Mouse (Mus musculus): ENCODE measurements around the gene Prkacb. TPM values are rescaled to one million over a fixed set of nuclear protein-coding genes. Genes with fewer than 3 reads are reported as not detected.
A peak's percentile ranks its signal among the peaks of the same experiment; 100 is the strongest.

Gene Prkacb
- total and polyA plus RNA-seq, 2 experiments = 11.4 to 35.1 TPM

DNA sequence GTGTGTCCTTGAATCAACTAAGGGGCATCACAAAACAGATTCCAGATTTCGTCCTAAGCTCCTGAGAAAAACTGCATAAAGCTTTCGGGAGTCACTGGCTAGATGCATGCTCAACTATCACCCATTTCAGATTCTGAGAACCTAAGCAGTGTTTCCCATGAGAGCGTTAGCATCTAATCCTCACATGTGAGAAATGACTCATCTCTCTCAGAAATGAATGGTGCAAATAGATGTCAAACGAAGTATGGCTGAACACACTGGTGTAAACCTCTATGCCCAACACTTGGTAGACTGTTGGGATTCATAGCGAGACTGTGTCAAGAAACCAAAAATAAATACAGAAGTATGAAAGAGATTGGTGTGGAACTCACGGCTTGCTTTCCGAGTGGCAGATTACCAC lies 36.6 kb upstream of the Prkacb start:
- no peaks in the 10 kb centered on the region for H3K79me2 ChIP-seq (ENCODE audit: control insufficient read depth, insufficient read depth, low read length)
- no peak for TF ChIP-seq POLR2A (IDR thresholded peaks at IDR 0.05; ENCODE audit: extremely low read depth, insufficient read depth, low read length)
- TF ChIP-seq CTCF (IDR thresholded peaks at IDR 0.05; ENCODE audit: low read depth, low read length) = no peak

DNA sequence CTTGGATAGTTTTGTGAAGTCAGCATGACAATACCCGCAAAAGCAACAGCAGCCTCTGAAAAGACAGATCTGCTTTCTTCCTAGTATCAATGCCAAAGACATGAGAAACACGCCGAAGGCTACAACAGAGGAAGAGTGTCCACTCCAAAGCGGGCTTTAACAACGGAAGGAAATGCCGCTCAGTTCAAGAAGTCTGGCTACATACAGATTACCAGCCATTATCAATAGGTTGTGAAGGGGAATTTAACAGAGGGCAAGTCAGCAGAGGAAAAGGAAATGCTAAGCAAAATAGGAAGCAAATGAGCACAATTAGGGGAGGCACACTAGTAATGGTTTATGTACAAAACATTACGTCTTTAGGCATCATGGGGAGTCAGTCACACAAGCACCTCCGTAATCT lies 35.3 kb upstream of the Prkacb start:
- Histone ChIP-seq H3K4me3 (ENCODE audit: insufficient read depth, low read depth, low read length) (no peak overlapping the region), H3K9ac (ENCODE audit: low read depth, low read length) (no peak overlapping the region), H3K4me1 (ENCODE audit: control insufficient read depth, insufficient read depth, low read length) (peaks cover 2% of the 10 kb centered on the region; the same call in 1 of the 2 replicates), H3K79me2 (ENCODE audit: control insufficient read depth, insufficient read depth, low read length) (no peaks in the 10 kb centered on the region), H3K36me3 (ENCODE audit: control insufficient read depth, insufficient read depth, low read length) (no peaks in the 10 kb centered on the region), H3K27ac (replicated peaks; ENCODE audit: insufficient read depth, low read depth, low read length) (no peak overlapping the region), H3K27me3 (ENCODE audit: control insufficient read depth, insufficient read depth, low read length) (no peaks in the 10 kb centered on the region)
- TF ChIP-seq CTCF (IDR thresholded peaks at IDR 0.05; ENCODE audit: low read depth, low read length) = no peak
- 68% methylated on average over 8 of the region's 8 CpGs for WGBS
- peak; percentile 12 for DNase-seq (ENCODE audit: extremely low read depth, low read depth, low spot score)

More for the DNA sequence above, 36.6 kb upstream of the Prkacb start:
- Histone ChIP-seq H3K27ac (replicated peaks; ENCODE audit: insufficient read depth, low read depth, low read length) (no peak overlapping the region), H3K9ac (ENCODE audit: low read depth, low read length) (no peak overlapping the region), H3K4me1 (ENCODE audit: control insufficient read depth, insufficient read depth, low read length) (peaks cover 2% of the 10 kb centered on the region; the same call in 1 of the 2 replicates), H3K27me3 (ENCODE audit: control insufficient read depth, insufficient read depth, low read length) (no peaks in the 10 kb centered on the region), H3K4me3 (ENCODE audit: insufficient read depth, low read depth, low read length) (no peak overlapping the region), H3K36me3 (ENCODE audit: control insufficient read depth, insufficient read depth, low read length) (no peaks in the 10 kb centered on the region)
- no peak for DNase-seq (ENCODE audit: extremely low read depth, low read depth, low spot score)
- 92% methylated on average over 7 of the region's 7 CpGs for WGBS

DNA sequence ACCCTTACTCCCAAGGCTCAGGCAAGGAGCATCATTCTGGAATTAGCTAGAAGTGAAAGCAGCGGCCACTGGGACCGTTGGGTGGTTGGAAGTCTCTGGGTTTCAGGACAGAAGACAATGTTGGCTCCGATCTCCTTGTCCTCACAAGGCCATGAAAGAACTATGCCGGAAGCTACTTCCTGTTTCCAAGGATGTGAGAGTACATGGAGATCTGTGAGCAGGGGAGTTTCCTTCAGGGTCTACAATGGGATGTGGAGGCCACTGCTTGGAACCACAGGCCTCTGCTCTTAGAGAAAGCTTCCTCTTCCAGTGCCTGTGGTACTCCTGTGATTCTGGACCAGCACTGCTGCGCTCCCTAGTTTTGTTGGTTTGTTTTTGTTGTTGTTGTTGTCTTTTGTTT lies 33.4 kb upstream of the Prkacb start:
- WGBS = 71% methylated on average over 5 of the region's 5 CpGs
- H3K4me1 ChIP-seq (ENCODE audit: control insufficient read depth, insufficient read depth, low read length) = 0 out of 2 replicates have a peak, but pooled peaks cover 2% of the 10 kb centered on the region
- no peak for TF ChIP-seq CTCF (IDR thresholded peaks at IDR 0.05; ENCODE audit: low read depth, low read length)
- H3K27ac ChIP-seq (replicated peaks; ENCODE audit: insufficient read depth, low read depth, low read length) = peak overlapping the region; percentile 76
- H3K4me3 ChIP-seq (ENCODE audit: insufficient read depth, low read depth, low read length) = no peak overlapping the region
- peak; percentile 8 for DNase-seq (ENCODE audit: extremely low read depth, low read depth, low spot score)
- H3K9ac ChIP-seq (ENCODE audit: low read depth, low read length) = no peak overlapping the region
- H3K79me2 ChIP-seq (ENCODE audit: control insufficient read depth, insufficient read depth, low read length) = no peaks in the 10 kb centered on the region
- H3K36me3 ChIP-seq (ENCODE audit: control insufficient read depth, insufficient read depth, low read length) = no peaks in the 10 kb centered on the region
- H3K27me3 ChIP-seq (ENCODE audit: control insufficient read depth, insufficient read depth, low read length) = no peaks in the 10 kb centered on the region

DNA sequence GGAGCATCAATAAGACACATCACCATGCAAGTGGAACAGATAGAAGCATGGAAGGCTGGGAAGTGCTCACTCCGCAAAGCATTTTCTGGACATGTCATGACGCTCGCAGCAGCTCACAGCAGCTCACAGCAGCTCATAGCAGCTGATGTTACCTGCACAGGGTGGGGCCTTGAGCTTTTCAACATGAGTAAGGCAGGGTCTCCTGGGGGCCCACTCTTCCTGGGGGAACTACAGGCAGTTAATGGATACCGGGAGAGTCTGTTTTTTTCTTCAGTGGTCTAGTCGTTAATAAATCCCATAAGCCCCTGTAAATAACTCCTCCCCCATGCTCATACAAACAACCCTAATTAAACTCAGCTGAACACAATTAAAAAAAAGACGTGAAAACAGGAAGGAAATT lies 30.7 kb upstream of the Prkacb start:
- no peak overlapping the region for H3K27ac ChIP-seq (replicated peaks; ENCODE audit: insufficient read depth, low read depth, low read length)
- DNase-seq (ENCODE audit: extremely low read depth, low read depth, low spot score) = no peak
- H3K4me3 ChIP-seq (ENCODE audit: insufficient read depth, low read depth, low read length) = no peak overlapping the region
- no peaks in the 10 kb centered on the region for H3K36me3 ChIP-seq (ENCODE audit: control insufficient read depth, insufficient read depth, low read length)
- H3K9ac ChIP-seq (ENCODE audit: low read depth, low read length) = no peak overlapping the region
- H3K79me2 ChIP-seq (ENCODE audit: control insufficient read depth, insufficient read depth, low read length) = no peaks in the 10 kb centered on the region
- 78% methylated on average over 6 of the region's 6 CpGs for WGBS
- no peaks in the 10 kb centered on the region for H3K27me3 ChIP-seq (ENCODE audit: control insufficient read depth, insufficient read depth, low read length)
- TF ChIP-seq CTCF (IDR thresholded peaks at IDR 0.05; ENCODE audit: low read depth, low read length) = no peak
- no peak for TF ChIP-seq POLR2A (IDR thresholded peaks at IDR 0.05; ENCODE audit: extremely low read depth, insufficient read depth, low read length)
- 0 out of 2 replicates have a peak, but pooled peaks cover 2% of the 10 kb centered on the region for H3K4me1 ChIP-seq (ENCODE audit: control insufficient read depth, insufficient read depth, low read length)

DNA sequence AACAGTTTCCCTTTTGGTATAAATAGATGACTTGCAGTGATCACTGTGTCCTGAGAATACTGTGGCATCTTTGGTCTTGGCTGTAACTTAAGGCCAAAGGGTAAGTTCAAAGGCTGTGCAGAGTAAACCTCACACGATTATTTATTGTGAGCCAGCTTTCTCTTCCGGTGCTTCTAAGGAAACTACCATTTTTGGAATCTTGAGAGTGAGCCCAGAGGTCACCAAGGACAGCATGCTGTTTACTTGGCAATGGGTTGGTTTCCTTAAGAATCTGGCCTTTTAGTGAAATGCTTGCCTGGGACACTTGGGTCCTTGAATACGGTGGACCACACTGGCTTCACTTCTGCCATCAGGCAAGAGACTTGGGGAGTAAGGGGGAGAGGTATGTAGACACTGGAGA lies 30.0 kb upstream of the Prkacb start:
- 47% methylated on average over 3 of the region's 3 CpGs for WGBS
- Histone ChIP-seq H3K4me3 (ENCODE audit: insufficient read depth, low read depth, low read length) (no peak overlapping the region), H3K79me2 (ENCODE audit: control insufficient read depth, insufficient read depth, low read length) (no peaks in the 10 kb centered on the region), H3K4me1 (ENCODE audit: control insufficient read depth, insufficient read depth, low read length) (0 out of 2 replicates have a peak, but pooled peaks cover 2% of the 10 kb centered on the region), H3K36me3 (ENCODE audit: control insufficient read depth, insufficient read depth, low read length) (no peaks in the 10 kb centered on the region), H3K27ac (replicated peaks; ENCODE audit: insufficient read depth, low read depth, low read length) (no peak overlapping the region), H3K27me3 (ENCODE audit: control insufficient read depth, insufficient read depth, low read length) (no peaks in the 10 kb centered on the region), H3K9ac (ENCODE audit: low read depth, low read length) (no peak overlapping the region)
- no peak for TF ChIP-seq POLR2A (IDR thresholded peaks at IDR 0.05; ENCODE audit: extremely low read depth, insufficient read depth, low read length)
- TF ChIP-seq CTCF (IDR thresholded peaks at IDR 0.05; ENCODE audit: low read depth, low read length) = no peak
- peak; percentile 32 for DNase-seq (ENCODE audit: extremely low read depth, low read depth, low spot score)

DNA sequence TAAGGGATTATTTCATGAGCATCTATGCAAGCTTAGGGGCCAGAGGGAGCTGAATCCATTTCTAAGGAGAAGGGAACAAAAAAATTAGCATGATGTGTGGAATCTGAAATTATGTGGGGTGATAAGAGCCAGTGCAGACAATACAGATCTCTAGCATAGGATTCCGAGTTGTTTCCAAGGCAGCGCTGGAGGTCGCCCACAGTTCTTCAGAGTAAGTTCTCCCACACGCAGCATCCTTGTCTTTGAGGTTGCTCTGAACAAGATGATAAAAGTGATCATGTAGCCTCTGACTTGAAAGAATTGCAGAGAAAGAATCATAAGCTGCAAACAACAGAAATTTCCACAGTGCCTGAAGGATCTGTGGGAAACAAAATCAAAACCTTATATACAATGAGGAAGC lies 7.9 kb upstream of the Prkacb start:
- no peaks in the 10 kb centered on the region for H3K27me3 ChIP-seq (ENCODE audit: control insufficient read depth, insufficient read depth, low read length)
- no peak for DNase-seq (ENCODE audit: extremely low read depth, low read depth, low spot score)
- no peak overlapping the region for H3K4me3 ChIP-seq (ENCODE audit: insufficient read depth, low read depth, low read length)
- H3K9ac ChIP-seq (ENCODE audit: low read depth, low read length) = no peak overlapping the region
- H3K79me2 ChIP-seq (ENCODE audit: control insufficient read depth, insufficient read depth, low read length) = no peaks in the 10 kb centered on the region
- H3K36me3 ChIP-seq (ENCODE audit: control insufficient read depth, insufficient read depth, low read length) = no peaks in the 10 kb centered on the region
- no peak overlapping the region for H3K27ac ChIP-seq (replicated peaks; ENCODE audit: insufficient read depth, low read depth, low read length)
- H3K4me1 ChIP-seq (ENCODE audit: control insufficient read depth, insufficient read depth, low read length) = no peaks in the 10 kb centered on the region
- TF ChIP-seq POLR2A (IDR thresholded peaks at IDR 0.05; ENCODE audit: extremely low read depth, insufficient read depth, low read length) (no peak), CTCF (IDR thresholded peaks at IDR 0.05; ENCODE audit: low read depth, low read length) (no peak)
- 90% methylated on average over 4 of the region's 4 CpGs for WGBS

Measured in liver, adult 2 months (tissue).